Mouse (Mus musculus) spleen, postnatal 10 days (tissue): ENCODE measurements at regions not wholly inside any gene's neighbourhood (a gene's known extent, or its start where the extent isn't known, plus 50 kb on each side); places are given as distances from the start of the nearest gene placed in this dataset.

Experiments used
- DNase-seq, 2 experiments: peaks; one replicate each; pipeline ENCODE4 v3.0.0; 2021 to 2022; ENCODE audit warnings: low spot score in 2 of 2

- DNase-seq: no peak
These were observed 58.1 kb downstream of the Irx6 start for GRCm38 (mm10) chr8:92732229-92732628.

- no peak for DNase-seq
These were observed 61.6 kb downstream of the Irx6 start for GRCm38 (mm10) chr8:92735646-92736045.

GRCm38 (mm10) chr8:92738080-92738479, 64.0 kb downstream of the Irx6 start:
- DNase-seq: no peak

GRCm38 (mm10) chr8:92740286-92740808, 66.3 kb downstream of the Irx6 start:
- no peak for DNase-seq

- no peak for DNase-seq
These were observed 67.7 kb downstream of the Irx6 start for GRCm38 (mm10) chr8:92741836-92742235.

GRCm38 (mm10) chr8:92743108-92743507, 69.0 kb downstream of the Irx6 start:
- no peak for DNase-seq

GRCm38 (mm10) chr8:92747086-92747485, 73.0 kb downstream of the Irx6 start:
- no peak for DNase-seq

GRCm38 (mm10) chr8:92747951-92748350, 73.9 kb downstream of the Irx6 start:
- DNase-seq: no peak

GRCm38 (mm10) chr8:92759848-92760247, 67.2 kb upstream of the Mmp2 start:
- DNase-seq: no peak

GRCm38 (mm10) chr8:92760933-92761332, 66.2 kb upstream of the Mmp2 start:
- DNase-seq: no peak

GRCm38 (mm10) chr8:92761959-92762600, 65.0 kb upstream of the Mmp2 start:
- no peak for DNase-seq

- peak in 1 of 2 experiments; percentile 36 for DNase-seq
These were observed 55.0 kb upstream of the Mmp2 start for GRCm38 (mm10) chr8:92771856-92772650.

GRCm38 (mm10) chr8:92772826-92773225, 54.3 kb upstream of the Mmp2 start:
- DNase-seq: no peak

- no peak for DNase-seq
These were observed 51.9 kb upstream of the Mmp2 start for GRCm38 (mm10) chr8:92775186-92775585.

- DNase-seq: no peak
These were observed 50.0 kb upstream of the Mmp2 start for GRCm38 (mm10) chr8:92777106-92777505.
